Mouse (Mus musculus): ENCODE data around the gene Gm14391. TPM values are rescaled to one million over a fixed set of nuclear protein-coding genes. Genes with fewer than 3 reads are reported as not detected.
A peak's percentile ranks its signal among the peaks of the same experiment; 100 is the strongest.
"Not testable (repeated sequence)": the region's sequence is repeated elsewhere in the genome, so short reads cannot be mapped to it uniquely, and the experiment has no call there.

The Gm14391 gene
- total and polyA plus RNA-seq, 2 experiments from 2014 or later, result 5.3 to 6.3 TPM

GRCm38 (mm10) chr2:175172123-175172522 lies 34.6 kb downstream of the Gm14391 start:
- H3K4me2 ChIP-seq (ENCODE audit: low read depth, low read length), result no peak overlapping the region
- 76% methylated on average over 3 of the region's 3 CpGs for WGBS
- no peaks in the 10 kb centered on the region for H3K36me3 ChIP-seq (replicated peaks; ENCODE audit: control insufficient read depth, insufficient read depth, low read length)
- no peak for TF ChIP-seq EP300 (IDR thresholded peaks at IDR 0.05; ENCODE audit: low read depth)
- TF ChIP-seq CTCF (IDR thresholded peaks at IDR 0.05; ENCODE audit: low read depth), result no peak
- DNase-seq (ENCODE audit: low spot score) (no peak), ATAC-seq (ENCODE audit: insufficient read depth, low read depth) (no peak)
- H3K4me1 ChIP-seq (ENCODE audit: control insufficient read depth, insufficient read depth), result no peaks in the 10 kb centered on the region
- H3K9ac ChIP-seq (replicated peaks; ENCODE audit: low read depth, low read length), result no peak overlapping the region
- H3K27me3 ChIP-seq (ENCODE audit: control insufficient read depth, insufficient read depth, low read length), result no peaks in the 10 kb centered on the region
- no peak overlapping the region for H3K27ac ChIP-seq (ENCODE audit: low read depth)
- no peaks in the 10 kb centered on the region for H3K9me3 ChIP-seq (replicated peaks; ENCODE audit: control insufficient read depth, low read length)
- no peak overlapping the region for H3K4me3 ChIP-seq (ENCODE audit: low read depth, low read length)

DNA sequence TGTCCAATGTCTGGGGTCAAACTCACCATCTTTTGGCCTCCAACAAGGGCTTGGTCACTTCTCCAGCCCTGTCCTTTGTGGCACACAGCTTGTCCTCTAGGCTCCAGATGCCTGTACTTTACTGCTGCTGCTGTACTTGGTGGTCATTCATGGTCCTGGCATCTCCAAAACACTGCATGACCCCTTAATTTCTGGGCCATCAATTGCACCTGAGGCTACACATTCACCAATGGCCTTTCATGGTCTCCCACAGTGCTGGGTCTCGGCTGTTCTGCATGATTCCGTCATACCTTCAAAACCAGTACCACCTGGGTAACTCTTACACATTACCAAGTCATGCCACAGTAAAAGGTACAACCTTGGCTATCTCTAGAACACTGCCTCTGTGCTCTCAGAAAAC lies 39.8 kb downstream of the Gm14391 start:
- H3K4me1 ChIP-seq (ENCODE audit: control insufficient read depth, insufficient read depth); H3K4me2 ChIP-seq (ENCODE audit: low read depth, low read length); H3K9ac ChIP-seq (replicated peaks; ENCODE audit: low read depth, low read length); H3K9me3 ChIP-seq (replicated peaks; ENCODE audit: control insufficient read depth, low read length); H3K27ac ChIP-seq (ENCODE audit: low read depth); ATAC-seq (ENCODE audit: insufficient read depth, low read depth); H3K36me3 ChIP-seq (replicated peaks; ENCODE audit: control insufficient read depth, insufficient read depth, low read length); DNase-seq (ENCODE audit: low spot score); H3K4me3 ChIP-seq (ENCODE audit: low read depth, low read length); H3K27me3 ChIP-seq (ENCODE audit: control insufficient read depth, insufficient read depth, low read length): not testable (repeated sequence)
- WGBS, result 67% methylated on average over 2 of the region's 2 CpGs

- not testable (repeated sequence) for H3K27ac ChIP-seq (ENCODE audit: low read depth); DNase-seq (ENCODE audit: low spot score); H3K4me2 ChIP-seq (ENCODE audit: low read depth, low read length); H3K9ac ChIP-seq (replicated peaks; ENCODE audit: low read depth, low read length); H3K4me3 ChIP-seq (ENCODE audit: low read depth, low read length); H3K36me3 ChIP-seq (replicated peaks; ENCODE audit: control insufficient read depth, insufficient read depth, low read length); H3K4me1 ChIP-seq (ENCODE audit: control insufficient read depth, insufficient read depth); H3K9me3 ChIP-seq (replicated peaks; ENCODE audit: control insufficient read depth, low read length); H3K27me3 ChIP-seq (ENCODE audit: control insufficient read depth, insufficient read depth, low read length); ATAC-seq (ENCODE audit: insufficient read depth, low read depth)
- 90% methylated on average over 12 of the region's 12 CpGs for WGBS
These were observed 41.6 kb downstream of the Gm14391 start for GRCm38 (mm10) chr2:175165110-175165509.

DNA sequence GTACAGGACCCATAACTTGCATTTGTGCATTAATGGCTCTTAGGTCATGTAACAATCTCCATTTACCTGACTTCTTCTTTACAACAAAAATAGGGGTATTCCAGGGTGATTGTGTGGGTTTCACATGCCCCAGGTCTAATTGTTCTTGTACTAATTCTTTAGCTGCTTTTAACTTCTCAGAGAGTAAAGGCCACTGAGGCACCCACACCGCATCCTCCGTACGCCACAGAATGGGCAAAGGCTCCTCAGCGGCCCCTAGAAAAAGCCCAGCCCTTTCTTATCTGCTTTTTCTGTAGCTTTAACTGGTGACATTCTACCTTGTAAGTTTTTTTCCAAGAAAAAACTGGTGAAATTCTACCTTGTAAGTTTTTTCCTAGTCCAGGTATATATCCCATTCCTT lies 45.3 kb downstream of the Gm14391 start:
- not testable (repeated sequence) for ATAC-seq (ENCODE audit: insufficient read depth, low read depth)

GRCm38 (mm10) chr2:175158642-175159041 lies 48.1 kb downstream of the Gm14391 start:
- ATAC-seq (ENCODE audit: insufficient read depth, low read depth) (no peak), DNase-seq (ENCODE audit: low spot score) (no peak)
- Histone ChIP-seq H3K9ac (replicated peaks; ENCODE audit: low read depth, low read length) (no peak overlapping the region), H3K36me3 (replicated peaks; ENCODE audit: control insufficient read depth, insufficient read depth, low read length) (no peaks in the 10 kb centered on the region), H3K27me3 (ENCODE audit: control insufficient read depth, insufficient read depth, low read length) (no peaks in the 10 kb centered on the region), H3K27ac (ENCODE audit: low read depth) (no peak overlapping the region), H3K4me3 (ENCODE audit: low read depth, low read length) (no peak overlapping the region), H3K4me2 (ENCODE audit: low read depth, low read length) (no peak overlapping the region), H3K4me1 (ENCODE audit: control insufficient read depth, insufficient read depth) (no peaks in the 10 kb centered on the region), H3K9me3 (replicated peaks; ENCODE audit: control insufficient read depth, low read length) (peaks cover 3% of the 10 kb centered on the region; the same call in 1 of the 2 replicates)
- no peak for TF ChIP-seq CTCF (IDR thresholded peaks at IDR 0.05; ENCODE audit: low read depth)
- TF ChIP-seq EP300 (IDR thresholded peaks at IDR 0.05; ENCODE audit: low read depth), result no peak
- 64% methylated on average over 3 of the region's 3 CpGs for WGBS

More for the DNA sequence above, 45.3 kb downstream of the Gm14391 start:
- H3K4me1 ChIP-seq (ENCODE audit: control insufficient read depth, insufficient read depth); H3K27me3 ChIP-seq (ENCODE audit: control insufficient read depth, insufficient read depth, low read length); H3K4me2 ChIP-seq (ENCODE audit: low read depth, low read length); H3K9ac ChIP-seq (replicated peaks; ENCODE audit: low read depth, low read length); H3K4me3 ChIP-seq (ENCODE audit: low read depth, low read length); H3K27ac ChIP-seq (ENCODE audit: low read depth); DNase-seq (ENCODE audit: low spot score); H3K9me3 ChIP-seq (replicated peaks; ENCODE audit: control insufficient read depth, low read length); H3K36me3 ChIP-seq (replicated peaks; ENCODE audit: control insufficient read depth, insufficient read depth, low read length): not testable (repeated sequence)
- WGBS, result 83% methylated on average over 4 of the region's 4 CpGs

DNA sequence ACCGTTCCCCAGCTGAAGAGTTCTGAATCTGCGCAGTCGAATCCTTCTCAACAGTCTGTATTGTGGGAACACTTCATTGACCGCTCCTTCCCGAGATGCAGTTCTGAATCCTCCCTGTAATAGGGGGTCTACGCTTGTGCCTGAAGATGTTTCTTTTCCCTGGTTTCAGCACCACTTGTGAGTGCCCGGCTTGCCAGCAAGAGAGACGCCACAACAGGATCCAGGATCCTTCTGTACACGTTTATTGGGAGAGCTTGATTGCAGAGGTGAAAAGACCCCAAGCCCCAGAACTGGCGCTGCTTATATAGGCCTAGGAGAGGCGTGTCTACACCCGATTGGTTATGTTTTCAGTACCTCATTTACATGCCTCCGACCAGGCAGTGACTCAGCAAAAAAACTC lies 50.0 kb downstream of the Gm14391 start:
- ATAC-seq (ENCODE audit: insufficient read depth, low read depth), result no peak
- TF ChIP-seq EP300 (IDR thresholded peaks at IDR 0.05; ENCODE audit: low read depth), result no peak
- Histone ChIP-seq H3K9ac (replicated peaks; ENCODE audit: low read depth, low read length) (no peak overlapping the region), H3K4me1 (ENCODE audit: control insufficient read depth, insufficient read depth) (no peaks in the 10 kb centered on the region), H3K4me2 (ENCODE audit: low read depth, low read length) (no peak overlapping the region), H3K9me3 (replicated peaks; ENCODE audit: control insufficient read depth, low read length) (peaks cover 3% of the 10 kb centered on the region; the same call in 1 of the 2 replicates), H3K27ac (ENCODE audit: low read depth) (no peak overlapping the region), H3K36me3 (replicated peaks; ENCODE audit: control insufficient read depth, insufficient read depth, low read length) (no peaks in the 10 kb centered on the region), H3K27me3 (ENCODE audit: control insufficient read depth, insufficient read depth, low read length) (no peaks in the 10 kb centered on the region), H3K4me3 (ENCODE audit: low read depth, low read length) (no peak overlapping the region)
- 84% methylated on average over 13 of the region's 13 CpGs for WGBS
- DNase-seq (ENCODE audit: low spot score), result no peak

DNA sequence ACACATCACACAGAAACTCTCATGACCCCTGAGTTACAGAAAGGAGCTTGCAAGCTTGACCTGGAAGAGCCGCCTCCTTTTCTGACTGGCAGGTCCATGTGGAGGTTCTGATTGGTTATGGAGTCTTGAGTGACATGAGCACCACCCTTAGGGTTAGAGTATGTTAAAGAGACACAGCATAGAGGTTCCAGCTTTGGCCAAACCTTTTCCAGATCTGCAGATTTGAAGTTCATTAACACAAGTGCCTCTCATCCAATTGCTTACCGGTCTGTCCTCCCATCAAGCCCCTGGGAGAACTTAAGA lies 64.8 kb downstream of the Gm14391 start, which contains the start of gene Gm14399:
Gene Gm14399 (minus strand): TSS at position 20 of the 303 bp plus-strand sequence.
- not testable (repeated sequence) for ATAC-seq (ENCODE audit: insufficient read depth, low read depth); H3K27ac ChIP-seq (ENCODE audit: low read depth); DNase-seq (ENCODE audit: low spot score); H3K36me3 ChIP-seq (replicated peaks; ENCODE audit: control insufficient read depth, insufficient read depth, low read length); H3K4me1 ChIP-seq (ENCODE audit: control insufficient read depth, insufficient read depth); H3K27me3 ChIP-seq (ENCODE audit: control insufficient read depth, insufficient read depth, low read length); H3K9me3 ChIP-seq (replicated peaks; ENCODE audit: control insufficient read depth, low read length)
- Histone ChIP-seq H3K9ac (replicated peaks; ENCODE audit: low read depth, low read length) (peak within 1 kb of the TSS; percentile 33; the same call in 1 of the 2 replicates), H3K4me2 (ENCODE audit: low read depth, low read length) (peak within 1 kb of the TSS; percentile 53), H3K4me3 (ENCODE audit: low read depth, low read length) (peak within 1 kb of the TSS; percentile 54)
- WGBS, result 25% methylated on average over 1 of the region's 2 CpGs

DNA sequence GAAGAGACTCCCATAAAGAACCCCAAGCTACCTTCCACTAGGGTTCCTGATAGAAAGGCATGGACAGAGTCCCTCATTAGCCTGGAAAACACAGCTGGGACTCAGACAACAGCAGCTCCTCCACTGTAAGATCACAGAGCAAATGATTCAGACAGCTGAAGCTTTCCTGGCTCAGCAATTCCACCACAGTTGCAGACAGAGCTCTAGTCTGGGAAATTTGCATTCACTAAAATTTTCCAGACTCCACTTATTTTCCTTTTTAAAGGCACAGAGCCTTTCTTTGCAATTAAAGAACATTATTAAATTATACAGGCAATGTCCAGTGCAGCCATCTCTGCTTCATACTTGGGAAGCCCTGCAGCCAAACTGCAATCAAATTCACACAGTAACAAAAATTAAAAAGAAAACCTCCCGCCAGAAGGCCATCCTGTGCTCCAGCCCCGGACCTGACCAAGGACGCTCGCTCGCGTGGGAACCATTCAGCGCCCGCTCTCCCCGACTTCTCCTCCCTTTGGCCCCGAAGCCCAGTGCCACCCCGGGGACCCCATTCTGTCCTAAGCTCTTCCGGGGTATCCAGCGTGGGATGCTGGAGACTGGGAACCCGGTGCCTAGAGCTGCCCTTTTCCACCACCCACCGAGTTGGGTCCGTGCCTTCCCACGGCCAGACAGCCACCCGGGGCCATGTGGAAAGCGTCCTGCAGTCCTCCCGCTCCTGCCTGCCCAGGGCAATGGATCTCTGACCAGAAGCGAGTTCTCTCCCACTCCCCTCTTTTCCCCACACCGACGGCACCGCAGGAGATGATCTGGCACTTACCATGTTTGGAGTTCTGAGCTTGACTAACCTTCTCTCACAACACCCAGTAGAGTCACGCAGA lies 65.4 kb downstream of the Gm14391 start:
- H3K36me3 ChIP-seq (replicated peaks; ENCODE audit: control insufficient read depth, insufficient read depth, low read length); H3K27me3 ChIP-seq (ENCODE audit: control insufficient read depth, insufficient read depth, low read length): not testable (repeated sequence)

More for the DNA sequence above, 65.4 kb downstream of the Gm14391 start:
- ATAC-seq (ENCODE audit: insufficient read depth, low read depth); H3K4me1 ChIP-seq (ENCODE audit: control insufficient read depth, insufficient read depth); DNase-seq (ENCODE audit: low spot score); H3K9me3 ChIP-seq (replicated peaks; ENCODE audit: control insufficient read depth, low read length); H3K27ac ChIP-seq (ENCODE audit: low read depth): not testable (repeated sequence)
- H3K9ac ChIP-seq (replicated peaks; ENCODE audit: low read depth, low read length), result peak overlapping the region; percentile 33; the same call in 1 of the 2 replicates
- WGBS, result 6% methylated on average over 19 of the region's 25 CpGs
- H3K4me2 ChIP-seq (ENCODE audit: low read depth, low read length), result peak overlapping the region; percentile 53
- peak overlapping the region; percentile 54 for H3K4me3 ChIP-seq (ENCODE audit: low read depth, low read length)

All from heart, postnatal 0 days (tissue).